Mouse (Mus musculus) stomach, postnatal 0 days (tissue): ENCODE results near the gene Gm28845. TPM values are rescaled to one million over a fixed set of nuclear protein-coding genes. Genes with fewer than 3 reads are reported as not detected.
A peak's percentile ranks its signal among the peaks of the same experiment; 100 is the strongest.

Source experiments
- ATAC-seq: fragments of 200-750 bp; cut with Nextera tagmentation; 2 replicates; pipeline ENCODE4 v1.8.0; 2017; ENCODE audit not compliant: low FRiP score, low TSS enrichment
- DNase-seq: peaks from one replicate; pipeline ENCODE4 v3.0.0-alpha.2; 2016; ENCODE audit warnings: low spot score
- H3K27ac ChIP-seq: fragments of 300-500 bp; sonication (generic); replicated peaks from 2 replicates; pipeline ENCODE4 v1.5.1; 2014; ENCODE audit warnings: mild to moderate bottlenecking, control low read depth
- H3K27me3 ChIP-seq: fragments of 300-500 bp; sonication (generic); 2 replicates; pipeline ENCODE4 v1.6.1; 2014; ENCODE audit warnings: low read length; ENCODE audit not compliant: control insufficient read depth, insufficient read depth
- H3K36me3 ChIP-seq: fragments of 300-500 bp; sonication (generic); 2 replicates; pipeline ENCODE4 v1.6.1; 2014; ENCODE audit warnings: low read length, mixed read lengths; ENCODE audit not compliant: control insufficient read depth, insufficient read depth
- H3K4me1 ChIP-seq: fragments of 300-500 bp; sonication (generic); replicated peaks from 2 replicates; pipeline ENCODE4 v1.6.1; 2014; ENCODE audit warnings: antibody characterized with exemption; ENCODE audit not compliant: control insufficient read depth, insufficient read depth
- H3K4me2 ChIP-seq: fragments of 300-500 bp; sonication (generic); replicated peaks from 2 replicates; pipeline ENCODE4 v1.6.1; 2014; ENCODE audit warnings: low read depth, mild to moderate bottlenecking, control low read depth, moderate library complexity
- H3K4me3 ChIP-seq: fragments of 300-500 bp; sonication (generic); 2 replicates; pipeline ENCODE4 v1.5.1; 2014; ENCODE audit warnings: low read depth, low read length, control low read depth
- H3K9ac ChIP-seq: fragments of 300-500 bp; sonication (generic); 2 replicates; pipeline ENCODE4 v1.6.1; 2014; ENCODE audit warnings: mild to moderate bottlenecking, low read length, control low read depth, mixed read lengths
- H3K9me3 ChIP-seq: fragments of 300-500 bp; sonication (generic); 2 replicates; pipeline ENCODE4 v1.6.1; 2016; ENCODE audit warnings: low read length; ENCODE audit not compliant: control insufficient read depth
- CTCF ChIP-seq: IDR thresholded peaks from 2 replicates; pipeline ENCODE4 v1.5.1; 2016; ENCODE audit warnings: antibody characterized with exemption, low read depth, mild to moderate bottlenecking, moderate library complexity
- EP300 ChIP-seq: optimal IDR thresholded peaks from 2 replicates; pipeline ENCODE3; 2016; ENCODE audit warnings: antibody characterized with exemption
- WGBS: fragments of 180-500 bp; shearing (Covaris S2); extraction: QIAGEN DNeasy Blood & Tissue Kit; methylation state at CpG from one replicate; pipeline ENCODE4 v1.1.7; 2014; 5-methylcytosine and 5-hydroxymethylcytosine counted together
- polyA plus RNA-seq: library from polyadenylated mRNA; unstranded; fragments of >200 nt; fragmentation: Nextera tagmentation; extraction: Ambion mirVana; gene quantifications from 2 replicates; pipeline ENCODE4 v1.2.1, GENCODE M21; 2015

The Gm28845 gene
- polyA plus RNA-seq, 1 experiment from 2014 or later: not detected

DNA sequence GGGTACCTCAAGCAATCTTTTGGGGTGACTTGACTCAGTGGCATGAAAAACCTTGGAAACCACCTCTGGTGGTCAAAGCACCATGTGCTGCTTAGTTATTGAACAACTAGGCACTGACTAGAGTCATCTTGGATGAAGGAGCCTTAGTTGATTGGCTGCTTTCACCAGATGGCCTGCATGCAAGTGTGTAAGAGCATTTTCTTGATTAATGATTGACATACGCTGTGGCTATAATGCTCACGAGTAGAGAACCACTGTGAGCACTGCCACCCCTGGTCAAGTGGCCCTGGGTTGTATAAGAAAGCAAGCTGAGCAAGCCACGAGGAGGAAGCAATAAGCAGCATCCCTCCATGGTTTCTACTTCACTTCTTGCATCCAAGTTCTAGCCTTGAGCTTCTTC, 10.9 kb upstream of the Gm28845 start:
- no peak overlapping the region for H3K27ac ChIP-seq
- no peaks in the 10 kb centered on the region for H3K9me3 ChIP-seq
- no peaks in the 10 kb centered on the region for H3K36me3 ChIP-seq
- no peak overlapping the region for H3K4me3 ChIP-seq
- no peak for ATAC-seq
- H3K9ac ChIP-seq: no peak overlapping the region
- no peaks in the 10 kb centered on the region for H3K4me1 ChIP-seq
- 71% methylated on average over 3 of the region's 3 CpGs for WGBS
- no peak overlapping the region for H3K4me2 ChIP-seq
- no peak for DNase-seq
- TF ChIP-seq CTCF (no peak), EP300 (no peak)
- H3K27me3 ChIP-seq: no peaks in the 10 kb centered on the region

DNA sequence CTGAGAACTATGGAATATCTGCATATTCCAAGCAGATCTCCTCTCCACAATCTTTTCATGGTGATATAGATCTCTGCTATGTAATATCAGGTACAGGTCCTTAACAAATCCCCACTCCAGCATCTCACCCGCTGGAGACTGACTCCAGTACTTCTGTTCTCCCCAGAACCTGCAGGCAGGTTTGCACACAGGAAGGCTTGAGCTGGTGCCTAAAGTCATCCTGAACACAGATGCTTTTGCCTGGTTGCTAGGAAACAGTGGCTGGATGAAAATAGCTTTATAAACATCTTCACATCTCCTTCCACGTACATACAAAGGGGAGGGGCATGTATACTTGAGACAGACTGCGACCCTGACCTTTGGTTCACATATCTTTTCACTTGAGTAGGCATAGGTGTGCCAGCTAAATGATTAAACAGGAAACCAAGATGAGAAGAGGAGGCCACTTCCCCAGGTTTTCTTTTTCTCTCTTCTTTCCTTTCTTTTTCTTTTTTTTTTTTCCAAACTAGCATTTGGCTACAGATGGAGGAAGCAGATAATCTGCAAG, 10.3 kb upstream of the Gm28845 start:
- no peaks in the 10 kb centered on the region for H3K9me3 ChIP-seq
- H3K4me2 ChIP-seq: no peak overlapping the region
- H3K27me3 ChIP-seq: no peaks in the 10 kb centered on the region
- no peak overlapping the region for H3K4me3 ChIP-seq
- no peak for DNase-seq
- no peak overlapping the region for H3K27ac ChIP-seq
- no peak for TF ChIP-seq EP300
- no peak for TF ChIP-seq CTCF
- 45% methylated on average over 3 of the region's 3 CpGs for WGBS
- H3K4me1 ChIP-seq: no peaks in the 10 kb centered on the region
- no peaks in the 10 kb centered on the region for H3K36me3 ChIP-seq
- ATAC-seq: no peak
- no peak overlapping the region for H3K9ac ChIP-seq

DNA sequence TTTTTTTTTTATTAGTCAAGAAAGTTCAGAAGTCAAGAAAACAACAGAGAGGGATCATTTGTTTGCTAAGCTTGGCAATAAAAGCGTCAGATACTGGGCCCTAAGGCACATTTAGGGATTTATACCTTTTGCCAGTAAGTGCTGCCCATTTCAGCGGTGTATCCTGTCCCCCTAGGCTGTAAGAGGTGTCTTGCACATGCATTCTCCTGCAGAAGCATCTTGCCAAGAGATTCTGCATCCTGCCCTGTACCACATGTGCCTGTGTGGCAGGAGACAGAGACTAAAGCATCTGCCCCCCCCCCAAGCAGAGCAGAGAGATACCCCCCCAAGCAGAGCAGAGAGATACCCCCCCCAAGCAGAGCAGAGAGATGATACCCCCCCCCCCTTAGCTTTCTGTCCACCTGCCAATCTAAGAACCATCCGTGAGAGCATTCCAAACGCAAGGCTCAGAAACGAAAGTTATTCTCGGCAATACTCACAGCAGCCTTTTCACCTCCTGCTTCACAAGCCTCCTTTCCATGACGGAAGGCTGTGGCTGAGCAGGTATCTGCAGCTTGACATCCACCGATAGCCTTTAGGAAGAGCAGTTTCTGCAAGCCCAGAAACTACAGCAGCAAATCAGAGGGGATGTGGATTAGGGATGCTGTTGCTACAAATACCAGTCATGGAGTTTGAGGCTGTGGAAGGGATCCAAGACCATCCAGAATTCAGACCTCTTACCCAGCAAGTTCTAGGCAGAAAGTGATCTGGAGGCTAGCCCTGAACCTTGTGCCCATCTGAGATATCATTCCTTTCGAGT, 3.4 kb upstream of the Gm28845 start, which contains the start of gene D630023F18Rik:
Gene D630023F18Rik, minus strand, starts transcription at position 641 of the 799 bp plus-strand sequence.
- Histone ChIP-seq H3K36me3 (no peaks in the 10 kb centered on the region), H3K4me1 (no peaks in the 10 kb centered on the region), H3K9ac (no peak within 1 kb of the TSS), H3K9me3 (no peaks in the 10 kb centered on the region), H3K27me3 (no peaks in the 10 kb centered on the region), H3K4me3 (no peak within 1 kb of the TSS), H3K27ac (no peak within 1 kb of the TSS), H3K4me2 (peak within 1 kb of the TSS; percentile 39)
- no peak for DNase-seq
- TF ChIP-seq EP300 (no peak), CTCF (no peak)
- ATAC-seq: no peak
- WGBS: 27% methylated on average over 9 of the region's 9 CpGs

DNA sequence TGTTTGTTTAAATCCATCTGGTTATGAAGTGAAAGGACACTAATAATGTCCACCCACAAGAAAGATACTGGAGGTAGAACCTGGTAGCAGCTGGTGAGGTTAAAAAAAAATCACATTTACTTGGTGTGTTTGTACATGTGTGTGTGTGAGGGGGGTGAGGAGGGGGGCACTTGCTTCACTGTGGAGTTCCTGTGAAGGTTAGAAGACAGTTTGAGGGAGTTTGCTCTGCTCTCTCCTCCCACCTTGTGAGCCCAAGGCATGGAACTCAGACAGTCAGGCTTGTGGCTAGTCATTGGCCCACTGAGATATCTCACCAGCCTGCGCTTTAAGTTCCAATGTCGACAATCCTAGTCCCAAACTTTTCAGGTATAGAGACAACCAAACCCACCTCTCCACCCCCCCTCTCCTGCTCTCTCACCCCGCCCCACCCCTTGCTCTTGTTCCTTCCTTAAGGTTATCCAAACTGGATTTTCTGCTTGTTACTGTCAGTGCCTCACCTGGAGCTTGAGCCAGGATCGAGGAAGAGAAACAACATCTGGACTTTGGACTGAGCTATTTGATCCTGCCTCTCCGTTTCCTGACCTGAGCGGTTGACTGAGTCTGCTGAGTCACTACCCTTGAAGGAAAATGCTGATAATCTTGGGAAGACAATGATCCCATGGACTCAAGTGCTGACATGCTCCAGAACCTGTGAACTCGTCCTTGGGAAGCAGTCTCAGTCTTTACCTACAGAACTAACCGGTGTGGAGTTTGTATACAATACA, 1.0 kb downstream of the Gm28845 start:
- DNase-seq (peak; percentile 67), ATAC-seq (peak; percentile 95)
- Histone ChIP-seq H3K4me3 (no peak overlapping the region), H3K9me3 (no peaks in the 10 kb centered on the region), H3K4me2 (no peak overlapping the region), H3K4me1 (no peaks in the 10 kb centered on the region), H3K27ac (peak overlapping the region; percentile 85), H3K27me3 (no peaks in the 10 kb centered on the region), H3K36me3 (no peaks in the 10 kb centered on the region), H3K9ac (no peak overlapping the region)
- 40% methylated on average over 8 of the region's 8 CpGs for WGBS
- TF ChIP-seq EP300 (no peak), CTCF (no peak)

DNA sequence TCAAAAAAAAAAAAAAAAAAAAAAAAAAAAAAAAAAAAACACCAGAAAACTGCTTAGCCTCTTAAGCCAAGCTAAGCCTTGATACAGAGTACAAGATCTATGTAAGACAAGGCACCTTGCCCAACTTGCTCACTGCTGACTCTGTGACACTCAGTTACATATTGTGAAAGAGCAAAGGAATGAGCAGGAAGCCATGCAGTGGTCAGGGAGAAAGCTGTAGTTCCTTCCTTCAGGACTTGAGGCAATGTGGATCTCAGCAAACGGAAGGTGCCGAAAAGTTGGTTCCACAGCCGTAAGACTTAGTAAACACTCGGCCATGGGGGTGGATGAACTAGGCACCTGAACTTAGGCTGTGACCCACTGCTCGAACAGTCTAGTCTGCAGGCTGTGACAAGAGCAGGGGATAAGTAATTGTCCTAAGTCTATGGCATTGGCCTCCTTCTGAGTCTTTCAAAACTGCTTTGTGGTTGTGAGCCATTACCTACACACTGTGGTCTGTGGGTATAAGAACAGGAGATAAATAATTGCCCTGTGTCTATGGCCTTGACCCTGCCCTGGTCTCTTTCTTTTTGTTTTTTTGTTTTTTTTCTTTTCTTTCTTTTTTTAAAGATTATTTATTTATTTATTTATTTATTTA, 5.7 kb downstream of the Gm28845 start:
- Histone ChIP-seq H3K27me3 (no peaks in the 10 kb centered on the region), H3K4me2 (no peak overlapping the region), H3K4me3 (no peak overlapping the region), H3K9me3 (no peaks in the 10 kb centered on the region), H3K4me1 (no peaks in the 10 kb centered on the region), H3K36me3 (no peaks in the 10 kb centered on the region), H3K9ac (no peak overlapping the region), H3K27ac (no peak overlapping the region)
- DNase-seq (no peak), ATAC-seq (no peak)
- no peak for TF ChIP-seq EP300
- no peak for TF ChIP-seq CTCF
- WGBS: 79% methylated on average over 5 of the region's 5 CpGs
